ENCODE assay signal across 24 mouse cellular contexts in the genomic region with DNA sequence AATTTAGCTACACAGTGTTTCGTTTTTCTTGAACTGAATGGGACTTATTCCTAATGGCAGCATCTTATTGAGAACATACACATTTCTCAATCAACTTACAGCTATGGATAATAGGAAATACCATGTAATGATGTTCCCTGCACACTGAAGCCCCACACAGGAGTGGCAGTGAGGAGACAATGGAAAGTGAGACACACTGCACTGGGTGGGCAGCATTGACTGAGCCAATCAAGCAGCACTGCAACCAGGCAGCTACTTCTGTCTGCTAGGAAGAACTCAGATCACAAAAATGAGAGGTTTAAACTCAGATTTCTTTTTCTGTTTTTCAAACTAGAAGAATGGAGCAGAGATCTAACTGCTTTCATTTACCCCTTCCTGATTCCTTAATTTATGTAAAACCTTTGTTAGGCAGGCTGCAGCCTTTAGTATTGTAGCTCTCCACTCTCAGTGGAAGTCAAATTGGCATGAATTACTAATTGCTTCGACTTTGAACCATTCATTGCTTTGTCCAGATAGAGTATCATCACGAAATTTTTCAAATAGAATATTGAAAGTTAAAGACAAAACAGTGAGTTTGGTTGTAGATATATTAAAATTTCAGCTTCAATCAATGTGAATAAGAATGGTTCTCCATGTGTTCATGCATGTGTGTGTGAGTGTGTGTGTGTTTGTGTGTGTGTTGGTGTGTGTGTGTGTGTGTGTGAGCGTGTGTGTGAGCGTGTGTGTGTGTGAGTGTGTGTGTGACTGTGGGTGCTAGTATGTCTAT.
DNase-seq lines count a peak whose midpoint lies in the region; ATAC-seq and TF ChIP-seq lines count a peak whose summit lies in the region.
"Had no signal": no experiment of that assay in that cellular context is flagged by ENCODE, and none has a peak within 500 bp of the region (broad histone marks: within the 10 kb centered on the region; RNA-seq: fewer than 3 reads in every experiment).

No protein-coding gene starts in this region.

- H3K4me1 ChIP-seq in embryonic facial prominence, embryonic 12.5 days, result peaks cover 15% of the 10 kb centered on the region
- peaks cover 25% of the 10 kb centered on the region for H3K4me1 ChIP-seq in embryonic facial prominence, embryonic 10.5 days
- H3K4me1 ChIP-seq in limb, embryonic 10.5 days, result peaks cover 34% of the 10 kb centered on the region
- H3K4me1 ChIP-seq in neural tube, embryonic 15.5 days, result peaks cover 14% of the 10 kb centered on the region; the same call in 1 of the 2 replicates
- H3K4me1 ChIP-seq in cerebellum, adult 2 months (ENCODE audit: control insufficient read depth, insufficient read depth, low read length), result no peaks in the 10 kb centered on the region
- H3K4me1 ChIP-seq: heart, embryonic 13.5 days; lung, embryonic 15.5 days had no signal

- H3K27me3 ChIP-seq in embryonic facial prominence, embryonic 12.5 days, result no peaks in the 10 kb centered on the region
- no peaks in the 10 kb centered on the region for H3K27me3 ChIP-seq in embryonic facial prominence, embryonic 10.5 days (replicated peaks; ENCODE audit: low read depth, poor library complexity, severe bottlenecking)
- H3K27me3 ChIP-seq in limb, embryonic 10.5 days (ENCODE audit: low read depth, poor library complexity, severe bottlenecking), result no peaks in the 10 kb centered on the region
- H3K27me3 ChIP-seq in neural tube, embryonic 15.5 days (replicated peaks), result no peaks in the 10 kb centered on the region
- no peaks in the 10 kb centered on the region for H3K27me3 ChIP-seq in cerebellum, adult 2 months (ENCODE audit: control insufficient read depth, insufficient read depth, low read length)
- H3K27me3 ChIP-seq: heart, embryonic 13.5 days; limb, embryonic 12.5 days; lung, embryonic 15.5 days had no signal

- TF ChIP-seq CTCF in cerebellum, adult 2 months (IDR thresholded peaks at IDR 0.05; ENCODE audit: borderline replicate concordance, insufficient read depth, low read depth, low read length), result no peak

- H3K36me3 ChIP-seq in embryonic facial prominence, embryonic 12.5 days, result no peaks in the 10 kb centered on the region
- no peaks in the 10 kb centered on the region for H3K36me3 ChIP-seq in embryonic facial prominence, embryonic 10.5 days (replicated peaks)
- no peaks in the 10 kb centered on the region for H3K36me3 ChIP-seq in limb, embryonic 10.5 days
- no peaks in the 10 kb centered on the region for H3K36me3 ChIP-seq in neural tube, embryonic 15.5 days
- H3K36me3 ChIP-seq: G1E; heart, embryonic 13.5 days; limb, embryonic 12.5 days; lung, embryonic 15.5 days had no signal

- H3K9me3 ChIP-seq in embryonic facial prominence, embryonic 12.5 days, result no peaks in the 10 kb centered on the region
- H3K9me3 ChIP-seq in embryonic facial prominence, embryonic 10.5 days, result no peaks in the 10 kb centered on the region
- no peaks in the 10 kb centered on the region for H3K9me3 ChIP-seq in limb, embryonic 10.5 days (replicated peaks)
- no peaks in the 10 kb centered on the region for H3K9me3 ChIP-seq in neural tube, embryonic 15.5 days (replicated peaks)
- H3K9me3 ChIP-seq: heart, embryonic 13.5 days; limb, embryonic 12.5 days; lung, embryonic 15.5 days had no signal

- no peak overlapping the region for H3K9ac ChIP-seq in embryonic facial prominence, embryonic 12.5 days
- H3K9ac ChIP-seq in neural tube, embryonic 15.5 days (replicated peaks), result no peak overlapping the region
- H3K9ac ChIP-seq: heart, embryonic 13.5 days; limb, embryonic 12.5 days; liver, embryonic 14.5 days; lung, embryonic 15.5 days had no signal

- H3K27ac ChIP-seq in embryonic facial prominence, embryonic 12.5 days, result 0 out of 2 replicates have a peak overlapping the region, but pooled peaks have one; percentile 30
- no peak overlapping the region; the same call in 1 of the 2 replicates for H3K27ac ChIP-seq in embryonic facial prominence, embryonic 10.5 days (replicated peaks)
- peak overlapping the region; percentile 50; the same call in 1 of the 2 replicates for H3K27ac ChIP-seq in limb, embryonic 10.5 days
- H3K27ac ChIP-seq in neural tube, embryonic 15.5 days (replicated peaks), result peak overlapping the region; percentile 60
- H3K27ac ChIP-seq in cerebellum, adult 2 months (ENCODE audit: insufficient read depth, low read length), result no peak overlapping the region
- H3K27ac ChIP-seq: heart, embryonic 13.5 days; limb, embryonic 12.5 days; liver, embryonic 14.5 days; lung, embryonic 15.5 days; macrophage; stomach, postnatal 0 days had no signal

- H3K4me2 ChIP-seq in embryonic facial prominence, embryonic 12.5 days (replicated peaks), result no peak overlapping the region
- H3K4me2 ChIP-seq in neural tube, embryonic 15.5 days, result no peak overlapping the region
- H3K4me2 ChIP-seq: heart, embryonic 13.5 days; limb, embryonic 12.5 days; lung, embryonic 15.5 days had no signal

- 67% methylated on average over 5 of the region's 5 CpGs for WGBS in embryonic facial prominence, embryonic 12.5 days
- 72% methylated on average over 5 of the region's 5 CpGs for WGBS in embryonic facial prominence, embryonic 10.5 days
- WGBS in limb, embryonic 10.5 days, result 76% methylated on average over 5 of the region's 5 CpGs
- 65% methylated on average over 5 of the region's 5 CpGs for WGBS in neural tube, embryonic 15.5 days
- WGBS in cerebellum, adult 2 months, result 54% methylated on average over 5 of the region's 5 CpGs

- no peak for DNase-seq in embryonic facial prominence, embryonic 10.5 days (ENCODE audit: low spot score)
- DNase-seq in retina, postnatal 1 day, result peak; percentile 42
- DNase-seq in retina, embryonic 14.5 days (ENCODE audit: low spot score), result no peak
- DNase-seq in limb, embryonic 10.5 days (ENCODE audit: low spot score), result no peak
- no peak for DNase-seq in cerebellum, adult 2 months
- no peak for DNase-seq in B cell, adult 2 months
- DNase-seq: adrenal gland, postnatal 36 days; cerebellum, adult 8-10 months; gastrocnemius, postnatal 14 days; heart, adult 18-20 months; kidney, adult 8-10 months; kidney, postnatal 25 days; layer of hippocampus, adult 9-11 months; right cerebral cortex, postnatal 4 days had no signal

- no peak for TF ChIP-seq POLR2A in cerebellum, adult 2 months (IDR thresholded peaks at IDR 0.05; ENCODE audit: borderline replicate concordance, insufficient read depth, low read length)

- H3K4me3 ChIP-seq in embryonic facial prominence, embryonic 12.5 days, result no peak overlapping the region
- no peak overlapping the region for H3K4me3 ChIP-seq in embryonic facial prominence, embryonic 10.5 days
- no peak overlapping the region for H3K4me3 ChIP-seq in limb, embryonic 10.5 days
- no peak overlapping the region for H3K4me3 ChIP-seq in neural tube, embryonic 15.5 days (replicated peaks)
- H3K4me3 ChIP-seq in cerebellum, adult 2 months (replicated peaks; ENCODE audit: insufficient read depth, low read depth, low read length), result no peak overlapping the region
- H3K4me3 ChIP-seq: erythroblast, embryonic 14.5 days; heart, embryonic 13.5 days; limb, embryonic 12.5 days; lung, embryonic 15.5 days had no signal

- ATAC-seq in embryonic facial prominence, embryonic 12.5 days (ENCODE audit: insufficient number of reproducible peaks, insufficient read depth, low FRiP score, low TSS enrichment), result no peak
- ATAC-seq in neural tube, embryonic 15.5 days (ENCODE audit: low FRiP score), result no peak

Comparison
In these comparisons a context has a peak if more than half of its experiments do, and no peak if none do; other contexts are left out.
1. H3K27ac ChIP-seq: peak in embryonic facial prominence, embryonic 12.5 days (single experiment), limb, embryonic 10.5 days (single experiment) and neural tube, embryonic 15.5 days (single experiment); none in embryonic facial prominence, embryonic 10.5 days (single experiment) and cerebellum, adult 2 months (single experiment).